Mouse (Mus musculus): ENCODE measurements at regions not wholly inside any gene's neighbourhood (a gene's known extent, or its start where the extent isn't known, plus 50 kb on each side); places are given as distances from the start of the nearest gene placed in this dataset.
A peak's percentile ranks its signal among the peaks of the same experiment; 100 is the strongest.

GRCm38 (mm10) chr8:115942731-115943509, 235.3 kb upstream of the Maf start:
- peak overlapping the region; percentile 82 for H3K27ac ChIP-seq
- no peaks in the 10 kb centered on the region for H3K36me3 ChIP-seq
- peaks cover 10% of the 10 kb centered on the region for H3K4me1 ChIP-seq
- WGBS = 29% methylated on average over 16 of the region's 16 CpGs
- H3K9me3 ChIP-seq = no peaks in the 10 kb centered on the region
- no peak overlapping the region for H3K9ac ChIP-seq
- H3K4me2 ChIP-seq = peak overlapping the region; percentile 34; the same call in 1 of the 2 replicates
- no peaks in the 10 kb centered on the region for H3K27me3 ChIP-seq
- no peak overlapping the region for H3K4me3 ChIP-seq
- peak; percentile 94 for ATAC-seq (ENCODE audit: borderline replicate concordance, extremely low read depth, low FRiP score, low TSS enrichment)

- H3K4me2 ChIP-seq = no peak overlapping the region
- no peaks in the 10 kb centered on the region for H3K36me3 ChIP-seq
- no peaks in the 10 kb centered on the region for H3K9me3 ChIP-seq
- H3K27me3 ChIP-seq = no peaks in the 10 kb centered on the region
- ATAC-seq (ENCODE audit: borderline replicate concordance, extremely low read depth, low FRiP score, low TSS enrichment) = peak; percentile 93
- H3K27ac ChIP-seq = peak overlapping the region; percentile 61
- H3K4me1 ChIP-seq = 0 out of 2 replicates have a peak, but pooled peaks cover 5% of the 10 kb centered on the region
- H3K4me3 ChIP-seq = no peak overlapping the region
- WGBS = 32% methylated on average over 8 of the region's 8 CpGs
- no peak overlapping the region for H3K9ac ChIP-seq
These were observed 222.0 kb upstream of the Maf start for GRCm38 (mm10) chr8:115929472-115930210.

- no peak overlapping the region for H3K4me2 ChIP-seq
- no peak; the same call in 1 of the 2 replicates for ATAC-seq (ENCODE audit: borderline replicate concordance, extremely low read depth, low FRiP score, low TSS enrichment)
These were observed 214.3 kb upstream of the Maf start for GRCm38 (mm10) chr8:115921889-115922288.

GRCm38 (mm10) chr8:115906650-115907049, 199.1 kb upstream of the Maf start:
- no peaks in the 10 kb centered on the region for H3K9me3 ChIP-seq
- H3K4me1 ChIP-seq = peaks cover 6% of the 10 kb centered on the region; the same call in 1 of the 2 replicates
- ATAC-seq (ENCODE audit: borderline replicate concordance, extremely low read depth, low FRiP score, low TSS enrichment) = no peak
- H3K27me3 ChIP-seq = no peaks in the 10 kb centered on the region
- no peak overlapping the region for H3K4me3 ChIP-seq
- H3K27ac ChIP-seq = no peak overlapping the region
- H3K4me2 ChIP-seq = no peak overlapping the region
- no peaks in the 10 kb centered on the region for H3K36me3 ChIP-seq
- H3K9ac ChIP-seq = no peak overlapping the region
- 84% methylated on average over 5 of the region's 5 CpGs for WGBS

More at GRCm38 (mm10) chr8:115921889-115922288, 214.3 kb upstream of the Maf start:
- Histone ChIP-seq H3K9ac (no peak overlapping the region), H3K27ac (no peak overlapping the region), H3K36me3 (no peaks in the 10 kb centered on the region), H3K9me3 (no peaks in the 10 kb centered on the region), H3K27me3 (no peaks in the 10 kb centered on the region), H3K4me3 (no peak overlapping the region), H3K4me1 (peaks cover 11% of the 10 kb centered on the region)
- 64% methylated on average over 6 of the region's 6 CpGs for WGBS

- Histone ChIP-seq H3K36me3 (no peaks in the 10 kb centered on the region), H3K4me1 (peaks cover 6% of the 10 kb centered on the region; the same call in 1 of the 2 replicates), H3K27me3 (no peaks in the 10 kb centered on the region), H3K4me2 (no peak overlapping the region), H3K27ac (no peak overlapping the region), H3K4me3 (no peak overlapping the region), H3K9me3 (no peaks in the 10 kb centered on the region), H3K9ac (no peak overlapping the region)
- WGBS = 48% methylated on average over 6 of the region's 6 CpGs
- no peak for ATAC-seq (ENCODE audit: borderline replicate concordance, extremely low read depth, low FRiP score, low TSS enrichment)
These were observed 196.3 kb upstream of the Maf start for GRCm38 (mm10) chr8:115903853-115904420.

GRCm38 (mm10) chr8:115897521-115898178, 190.1 kb upstream of the Maf start:
- Histone ChIP-seq H3K4me1 (0 out of 2 replicates have a peak, but pooled peaks cover 5% of the 10 kb centered on the region), H3K9me3 (no peaks in the 10 kb centered on the region), H3K4me2 (no peak overlapping the region), H3K36me3 (no peaks in the 10 kb centered on the region), H3K27me3 (no peaks in the 10 kb centered on the region), H3K27ac (peak overlapping the region; percentile 51), H3K9ac (no peak overlapping the region), H3K4me3 (no peak overlapping the region)
- whole genome bisulfite sequencing = 38% methylated on average over 6 of the region's 6 CpGs
- peak; percentile 90 for ATAC-seq (ENCODE audit: borderline replicate concordance, extremely low read depth, low FRiP score, low TSS enrichment)

GRCm38 (mm10) chr8:115897086-115897485, 189.5 kb upstream of the Maf start:
- H3K4me3 ChIP-seq = no peak overlapping the region
- no peak for ATAC-seq (ENCODE audit: borderline replicate concordance, extremely low read depth, low FRiP score, low TSS enrichment)
- no peak overlapping the region for H3K9ac ChIP-seq
- H3K27ac ChIP-seq = peak overlapping the region; percentile 47; the same call in 1 of the 2 replicates
- H3K36me3 ChIP-seq = no peaks in the 10 kb centered on the region
- H3K27me3 ChIP-seq = no peaks in the 10 kb centered on the region
- 0 out of 2 replicates have a peak, but pooled peaks cover 5% of the 10 kb centered on the region for H3K4me1 ChIP-seq
- WGBS = 72% methylated on average over 4 of the region's 4 CpGs
- no peak overlapping the region for H3K4me2 ChIP-seq
- H3K9me3 ChIP-seq = no peaks in the 10 kb centered on the region

GRCm38 (mm10) chr8:115896066-115896465, 188.5 kb upstream of the Maf start:
- no peaks in the 10 kb centered on the region for H3K36me3 ChIP-seq
- WGBS = 87% methylated on average over 4 of the region's 4 CpGs
- H3K4me2 ChIP-seq = no peak overlapping the region
- H3K4me3 ChIP-seq = no peak overlapping the region
- ATAC-seq (ENCODE audit: borderline replicate concordance, extremely low read depth, low FRiP score, low TSS enrichment) = no peak
- no peaks in the 10 kb centered on the region for H3K27me3 ChIP-seq
- H3K4me1 ChIP-seq = 0 out of 2 replicates have a peak, but pooled peaks cover 5% of the 10 kb centered on the region
- no peaks in the 10 kb centered on the region for H3K9me3 ChIP-seq
- no peak overlapping the region for H3K9ac ChIP-seq
- no peak overlapping the region for H3K27ac ChIP-seq

- whole genome bisulfite sequencing = 77% methylated on average over 4 of the region's 4 CpGs
These were observed 180.7 kb upstream of the Maf start for GRCm38 (mm10) chr8:115888278-115888677.

GRCm38 (mm10) chr8:115885121-115885743, 177.6 kb upstream of the Maf start:
- H3K4me1 ChIP-seq = peaks cover 11% of the 10 kb centered on the region
- H3K9ac ChIP-seq = no peak overlapping the region
- H3K4me2 ChIP-seq = no peak overlapping the region
- H3K36me3 ChIP-seq = no peaks in the 10 kb centered on the region
- WGBS = 42% methylated on average over 2 of the region's 2 CpGs
- H3K27ac ChIP-seq = 0 out of 2 replicates have a peak overlapping the region, but pooled peaks have one; percentile 6
- 0 out of 2 replicates have a peak, but pooled peaks have one; percentile 55 for ATAC-seq (ENCODE audit: borderline replicate concordance, extremely low read depth, low FRiP score, low TSS enrichment)
- H3K27me3 ChIP-seq = no peaks in the 10 kb centered on the region
- H3K4me3 ChIP-seq = no peak overlapping the region
- no peaks in the 10 kb centered on the region for H3K9me3 ChIP-seq

More at GRCm38 (mm10) chr8:115888278-115888677, 180.7 kb upstream of the Maf start:
- no peaks in the 10 kb centered on the region for H3K36me3 ChIP-seq
- no peak overlapping the region for H3K4me2 ChIP-seq
- H3K4me1 ChIP-seq = peaks cover 8% of the 10 kb centered on the region
- no peak for ATAC-seq (ENCODE audit: borderline replicate concordance, extremely low read depth, low FRiP score, low TSS enrichment)
- no peak overlapping the region for H3K9ac ChIP-seq
- H3K4me3 ChIP-seq = no peak overlapping the region
- no peaks in the 10 kb centered on the region for H3K9me3 ChIP-seq
- no peak overlapping the region for H3K27ac ChIP-seq
- no peaks in the 10 kb centered on the region for H3K27me3 ChIP-seq

- H3K27ac ChIP-seq = no peak overlapping the region
- H3K36me3 ChIP-seq = no peaks in the 10 kb centered on the region
- no peak overlapping the region for H3K9ac ChIP-seq
- no peak overlapping the region for H3K4me3 ChIP-seq
- H3K27me3 ChIP-seq = no peaks in the 10 kb centered on the region
- ATAC-seq (ENCODE audit: borderline replicate concordance, extremely low read depth, low FRiP score, low TSS enrichment) = no peak
- no peaks in the 10 kb centered on the region for H3K9me3 ChIP-seq
- H3K4me2 ChIP-seq = no peak overlapping the region
- peaks cover 11% of the 10 kb centered on the region for H3K4me1 ChIP-seq
- 32% methylated on average over 3 of the region's 3 CpGs for WGBS
These were observed 176.2 kb upstream of the Maf start for GRCm38 (mm10) chr8:115883808-115884207.
